Mouse (Mus musculus) erythroblast, embryonic 14.5 days (primary cell): ENCODE results near the gene Mrpl57.

Experiments used
- GATA1 ChIP-seq: IDR thresholded peaks from 2 replicates; pipeline ENCODE4 v1.6.1; 2012; ENCODE audit warnings: low read length, inconsistent platforms, mixed read lengths
- TAL1 ChIP-seq: IDR thresholded peaks from 3 replicates; pipeline ENCODE4 v1.6.1; 2012; ENCODE audit warnings: low read length, inconsistent platforms, mixed read lengths

DNA sequence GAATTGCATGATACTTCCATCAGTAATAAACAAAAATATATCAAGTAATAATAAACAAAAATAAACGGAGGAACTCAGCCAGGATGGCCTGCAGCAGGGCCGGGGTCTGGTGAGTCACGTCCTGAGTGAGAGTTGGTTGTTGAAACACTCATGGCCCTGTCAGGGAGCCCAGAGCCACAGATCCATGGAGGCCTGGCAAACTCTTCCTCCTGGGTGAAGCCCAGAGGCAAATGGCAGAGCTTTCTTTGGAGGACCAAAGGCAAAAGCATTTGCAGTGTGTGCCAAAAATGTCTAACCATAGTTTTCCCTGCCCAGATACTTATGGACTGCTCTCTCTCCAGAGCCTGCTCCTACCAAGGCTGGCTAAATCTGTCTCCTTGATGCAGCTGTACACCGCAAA lies 34.9 kb upstream of the Mrpl57 start:
- no peak for TF ChIP-seq GATA1
- TF ChIP-seq TAL1 = no peak
